Mouse (Mus musculus): ENCODE results near the gene Nampt. TPM values are rescaled to one million over a fixed set of nuclear protein-coding genes. Genes with fewer than 3 reads are reported as not detected.

The Nampt gene
- polyA plus RNA-seq, 1 experiment, result 6.0 TPM

GRCm38 (mm10) chr12:32841442-32841900, 22.1 kb downstream of the Nampt start:
- H3K27me3 ChIP-seq (ENCODE audit: control insufficient read depth, insufficient read depth, low read length), result no peaks in the 10 kb centered on the region
- no peak overlapping the region for H3K27ac ChIP-seq (ENCODE audit: control insufficient read depth, insufficient read depth, low read depth, low read length)
- no peaks in the 10 kb centered on the region for H3K4me1 ChIP-seq (ENCODE audit: control insufficient read depth, insufficient read depth, low read length)
- H3K4me3 ChIP-seq (ENCODE audit: control insufficient read depth, low read depth, low read length), result no peak overlapping the region
- peaks cover 1% of the 10 kb centered on the region; the same call in 1 of the 2 replicates for H3K36me3 ChIP-seq (ENCODE audit: control insufficient read depth, insufficient read depth, low read length)
- TF ChIP-seq POLR2A (IDR thresholded peaks at IDR 0.05; ENCODE audit: control insufficient read depth, low read depth, low read length), result no peak
- no peak for TF ChIP-seq CTCF (IDR thresholded peaks at IDR 0.05; ENCODE audit: control insufficient read depth, insufficient read depth, insufficient replicate concordance, low read depth, low read length)

- H3K27me3 ChIP-seq (ENCODE audit: control insufficient read depth, insufficient read depth, low read length), result no peaks in the 10 kb centered on the region
- TF ChIP-seq CTCF (IDR thresholded peaks at IDR 0.05; ENCODE audit: control insufficient read depth, insufficient read depth, insufficient replicate concordance, low read depth, low read length), result no peak
- no peak for TF ChIP-seq POLR2A (IDR thresholded peaks at IDR 0.05; ENCODE audit: control insufficient read depth, low read depth, low read length)
- no peak overlapping the region for H3K4me3 ChIP-seq (ENCODE audit: control insufficient read depth, low read depth, low read length)
- no peaks in the 10 kb centered on the region; the same call in 1 of the 2 replicates for H3K36me3 ChIP-seq (ENCODE audit: control insufficient read depth, insufficient read depth, low read length)
- no peak overlapping the region for H3K27ac ChIP-seq (ENCODE audit: control insufficient read depth, insufficient read depth, low read depth, low read length)
- H3K4me1 ChIP-seq (ENCODE audit: control insufficient read depth, insufficient read depth, low read length), result no peaks in the 10 kb centered on the region
Observed at GRCm38 (mm10) chr12:32846325-32846724, 27.0 kb downstream of the Nampt start.

- H3K4me3 ChIP-seq (ENCODE audit: control insufficient read depth, low read depth, low read length), result no peak overlapping the region
- H3K4me1 ChIP-seq (ENCODE audit: control insufficient read depth, insufficient read depth, low read length), result no peaks in the 10 kb centered on the region; the same call in 1 of the 2 replicates
- no peaks in the 10 kb centered on the region for H3K27me3 ChIP-seq (ENCODE audit: control insufficient read depth, insufficient read depth, low read length)
- no peaks in the 10 kb centered on the region for H3K36me3 ChIP-seq (ENCODE audit: control insufficient read depth, insufficient read depth, low read length)
- TF ChIP-seq POLR2A (IDR thresholded peaks at IDR 0.05; ENCODE audit: control insufficient read depth, low read depth, low read length), result no peak
- H3K27ac ChIP-seq (ENCODE audit: control insufficient read depth, insufficient read depth, low read depth, low read length), result no peak overlapping the region
Observed at GRCm38 (mm10) chr12:32853757-32854156, 34.4 kb downstream of the Nampt start.

GRCm38 (mm10) chr12:32854866-32855265, 35.5 kb downstream of the Nampt start:
- no peak overlapping the region for H3K27ac ChIP-seq (ENCODE audit: control insufficient read depth, insufficient read depth, low read depth, low read length)
- TF ChIP-seq CTCF (IDR thresholded peaks at IDR 0.05; ENCODE audit: control insufficient read depth, insufficient read depth, insufficient replicate concordance, low read depth, low read length), result no peak
- no peak for TF ChIP-seq POLR2A (IDR thresholded peaks at IDR 0.05; ENCODE audit: control insufficient read depth, low read depth, low read length)
- no peaks in the 10 kb centered on the region for H3K36me3 ChIP-seq (ENCODE audit: control insufficient read depth, insufficient read depth, low read length)
- no peaks in the 10 kb centered on the region for H3K27me3 ChIP-seq (ENCODE audit: control insufficient read depth, insufficient read depth, low read length)
- no peaks in the 10 kb centered on the region; the same call in 1 of the 2 replicates for H3K4me1 ChIP-seq (ENCODE audit: control insufficient read depth, insufficient read depth, low read length)
- H3K4me3 ChIP-seq (ENCODE audit: control insufficient read depth, low read depth, low read length), result no peak overlapping the region

- H3K27ac ChIP-seq (ENCODE audit: control insufficient read depth, insufficient read depth, low read depth, low read length), result no peak overlapping the region
- no peak overlapping the region for H3K4me3 ChIP-seq (ENCODE audit: control insufficient read depth, low read depth, low read length)
- no peaks in the 10 kb centered on the region for H3K36me3 ChIP-seq (ENCODE audit: control insufficient read depth, insufficient read depth, low read length)
- H3K27me3 ChIP-seq (ENCODE audit: control insufficient read depth, insufficient read depth, low read length), result no peaks in the 10 kb centered on the region
- no peak for TF ChIP-seq CTCF (IDR thresholded peaks at IDR 0.05; ENCODE audit: control insufficient read depth, insufficient read depth, insufficient replicate concordance, low read depth, low read length)
- TF ChIP-seq POLR2A (IDR thresholded peaks at IDR 0.05; ENCODE audit: control insufficient read depth, low read depth, low read length), result no peak
- H3K4me1 ChIP-seq (ENCODE audit: control insufficient read depth, insufficient read depth, low read length), result peaks cover 2% of the 10 kb centered on the region; the same call in 1 of the 2 replicates
Observed at GRCm38 (mm10) chr12:32855398-32855797, 36.1 kb downstream of the Nampt start.

- H3K4me3 ChIP-seq (ENCODE audit: control insufficient read depth, low read depth, low read length), result no peak overlapping the region
- peaks cover 2% of the 10 kb centered on the region; the same call in 1 of the 2 replicates for H3K4me1 ChIP-seq (ENCODE audit: control insufficient read depth, insufficient read depth, low read length)
- no peaks in the 10 kb centered on the region for H3K27me3 ChIP-seq (ENCODE audit: control insufficient read depth, insufficient read depth, low read length)
- H3K36me3 ChIP-seq (ENCODE audit: control insufficient read depth, insufficient read depth, low read length), result no peaks in the 10 kb centered on the region
- peak overlapping the region; percentile 34; the same call in 1 of the 2 replicates for H3K27ac ChIP-seq (ENCODE audit: control insufficient read depth, insufficient read depth, low read depth, low read length)
- TF ChIP-seq CTCF (IDR thresholded peaks at IDR 0.05; ENCODE audit: control insufficient read depth, insufficient read depth, insufficient replicate concordance, low read depth, low read length) (no peak), POLR2A (IDR thresholded peaks at IDR 0.05; ENCODE audit: control insufficient read depth, low read depth, low read length) (no peak)
Observed at GRCm38 (mm10) chr12:32856707-32857511, 37.6 kb downstream of the Nampt start.

- TF ChIP-seq POLR2A (IDR thresholded peaks at IDR 0.05; ENCODE audit: control insufficient read depth, low read depth, low read length), result no peak
- TF ChIP-seq CTCF (IDR thresholded peaks at IDR 0.05; ENCODE audit: control insufficient read depth, insufficient read depth, insufficient replicate concordance, low read depth, low read length), result no peak
- no peaks in the 10 kb centered on the region for H3K36me3 ChIP-seq (ENCODE audit: control insufficient read depth, insufficient read depth, low read length)
- H3K4me1 ChIP-seq (ENCODE audit: control insufficient read depth, insufficient read depth, low read length), result peaks cover 2% of the 10 kb centered on the region; the same call in 1 of the 2 replicates
- no peak overlapping the region for H3K27ac ChIP-seq (ENCODE audit: control insufficient read depth, insufficient read depth, low read depth, low read length)
- H3K27me3 ChIP-seq (ENCODE audit: control insufficient read depth, insufficient read depth, low read length), result no peaks in the 10 kb centered on the region
- no peak overlapping the region for H3K4me3 ChIP-seq (ENCODE audit: control insufficient read depth, low read depth, low read length)
Observed at GRCm38 (mm10) chr12:32858444-32858843, 39.1 kb downstream of the Nampt start.
